Mouse (Mus musculus): ENCODE data around the gene Crk. TPM values are rescaled to one million over a fixed set of nuclear protein-coding genes. Genes with fewer than 3 reads are reported as not detected.

The Crk gene
- polyA plus RNA-seq (2015; fragmentation: Nextera tagmentation; extraction: Ambion mirVana) = 83.5 and 88.5 TPM in 2 replicates

DNA sequence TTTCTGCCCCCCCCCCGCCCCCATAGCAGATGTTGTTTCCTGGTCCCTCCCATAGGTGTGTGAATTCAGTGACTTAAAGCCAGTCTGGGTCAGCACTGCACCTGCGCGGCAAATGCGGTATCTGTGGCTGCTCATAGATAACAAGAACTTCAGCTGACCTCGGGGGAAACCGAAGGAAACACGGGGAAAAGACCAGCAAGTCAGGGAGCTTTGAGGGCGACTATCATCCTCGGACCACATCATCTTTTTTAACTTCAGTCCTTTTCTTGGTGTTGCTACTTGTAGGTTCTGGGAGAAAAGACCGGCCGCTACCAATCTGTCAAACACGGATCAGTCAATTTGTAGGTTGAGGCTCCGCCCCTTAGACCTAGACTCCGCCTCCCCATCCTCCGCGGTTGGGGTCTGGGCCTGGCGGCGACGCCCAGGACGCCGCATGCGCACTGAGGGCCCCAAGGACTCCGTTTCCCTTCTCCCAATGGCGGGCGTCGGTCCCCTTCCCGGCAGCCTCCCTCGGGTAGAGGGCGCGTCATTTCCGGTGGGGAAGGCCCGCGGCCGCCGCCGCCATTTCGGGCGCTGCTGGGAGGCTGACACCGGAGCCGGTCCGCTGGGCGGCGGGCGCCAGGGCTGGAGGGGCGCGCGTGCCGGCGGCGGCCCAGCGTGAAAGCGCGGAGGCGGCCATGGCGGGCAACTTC lies at the start of gene Crk:
Crk (plus strand) TSS at position 513 of the 692 bp plus-strand sequence.

GRCm38 (mm10) chr11:75630645-75631229 lies 48.3 kb upstream of the Crk start, which contains the start of gene Inpp5k:
Gene Inpp5k, plus strand, starts transcription at chr11:75630988.

GRCm38 (mm10) chr11:75650311-75650710 lies 28.7 kb upstream of the Crk start, which contains the start of gene Myo1c:
Gene Myo1c, plus strand, starts transcription at chr11:75650504.

GRCm38 (mm10) chr11:75732434-75733226 lies 53.6 kb downstream of the Crk start, which contains the start of gene Ywhae:
Gene Ywhae, plus strand, starts transcription at chr11:75732869.

Other genes with a start within 250 kb of the Crk start
- gene Serpinf2, start 239.7 kb upstream of the Crk start, polyA plus RNA-seq (2015; fragmentation: Nextera tagmentation; extraction: Ambion mirVana) = 0.10 TPM in 1 of 2 replicates, not detected in the other
- gene Wdr81, start 224.5 kb upstream of the Crk start, polyA plus RNA-seq (2015; fragmentation: Nextera tagmentation; extraction: Ambion mirVana) = 3.8 and 4.5 TPM in 2 replicates
- gene Tlcd2, start 217.5 kb upstream of the Crk start, polyA plus RNA-seq (2015; fragmentation: Nextera tagmentation; extraction: Ambion mirVana) = 2.6 and 3.1 TPM in 2 replicates
- gene Prpf8, start 192.4 kb upstream of the Crk start, polyA plus RNA-seq (2015; fragmentation: Nextera tagmentation; extraction: Ambion mirVana) = 26.6 and 30.1 TPM in 2 replicates
- 8.2 and 9.6 TPM in 2 replicates for gene Rilp, start 169.2 kb upstream of the Crk start, polyA plus RNA-seq (2015; fragmentation: Nextera tagmentation; extraction: Ambion mirVana)
- 2.9 and 3.5 TPM in 2 replicates for gene Scarf1, start 165.7 kb upstream of the Crk start, polyA plus RNA-seq (2015; fragmentation: Nextera tagmentation; extraction: Ambion mirVana)
- 13.4 and 16.8 TPM in 2 replicates for gene Slc43a2, start 147.6 kb upstream of the Crk start, polyA plus RNA-seq (2015; fragmentation: Nextera tagmentation; extraction: Ambion mirVana)
- 131 and 134 TPM in 2 replicates for gene Pitpna, start 91.2 kb upstream of the Crk start, polyA plus RNA-seq (2015; fragmentation: Nextera tagmentation; extraction: Ambion mirVana)
- gene Inpp5k, start 48.3 kb upstream of the Crk start, polyA plus RNA-seq (2015; fragmentation: Nextera tagmentation; extraction: Ambion mirVana) = 37.3 and 40.1 TPM in 2 replicates
- 10.4 and 11.2 TPM in 2 replicates for gene Myo1c, start 28.8 kb upstream of the Crk start, polyA plus RNA-seq (2015; fragmentation: Nextera tagmentation; extraction: Ambion mirVana)
- gene Ywhae, start 53.6 kb downstream of the Crk start, polyA plus RNA-seq (2015; fragmentation: Nextera tagmentation; extraction: Ambion mirVana) = 1,289 and 1,294 TPM in 2 replicates
- gene Doc2b, start 116.8 kb downstream of the Crk start, polyA plus RNA-seq (2015; fragmentation: Nextera tagmentation; extraction: Ambion mirVana) = 4.7 and 5.4 TPM in 2 replicates

Measured in neural tube, postnatal 0 days (tissue).